Mouse (Mus musculus): ENCODE measurements at regions not wholly inside any gene's neighbourhood (a gene's known extent, or its start where the extent isn't known, plus 50 kb on each side); places are given as distances from the start of the nearest gene placed in this dataset.

- no peaks in the 10 kb centered on the region for H3K9me3 ChIP-seq
- no peak overlapping the region for H3K9ac ChIP-seq
- H3K36me3 ChIP-seq: no peaks in the 10 kb centered on the region
- no peaks in the 10 kb centered on the region for H3K27me3 ChIP-seq (replicated peaks)
- H3K4me3 ChIP-seq: no peak overlapping the region
- H3K27ac ChIP-seq: no peak overlapping the region
- H3K4me2 ChIP-seq (replicated peaks): no peak overlapping the region
- no peaks in the 10 kb centered on the region for H3K4me1 ChIP-seq
- no peak for ATAC-seq (ENCODE audit: low FRiP score, low read depth)
Measured at GRCm38 (mm10) chr1:28229611-28230010, 550.4 kb downstream of the Gm597 start.

- Histone ChIP-seq H3K27me3 (replicated peaks) (no peaks in the 10 kb centered on the region), H3K36me3 (no peaks in the 10 kb centered on the region), H3K4me1 (no peaks in the 10 kb centered on the region), H3K9me3 (no peaks in the 10 kb centered on the region), H3K4me3 (no peak overlapping the region), H3K4me2 (replicated peaks) (no peak overlapping the region), H3K9ac (no peak overlapping the region), H3K27ac (no peak overlapping the region)
- peak; percentile 87 for ATAC-seq (ENCODE audit: low FRiP score, low read depth)
- 49% methylated on average over 2 of the region's 2 CpGs for WGBS
Measured at GRCm38 (mm10) chr1:28214243-28215038, 565.6 kb downstream of the Gm597 start.

All from neural tube, embryonic 12.5 days (tissue).